In the genomic region with DNA sequence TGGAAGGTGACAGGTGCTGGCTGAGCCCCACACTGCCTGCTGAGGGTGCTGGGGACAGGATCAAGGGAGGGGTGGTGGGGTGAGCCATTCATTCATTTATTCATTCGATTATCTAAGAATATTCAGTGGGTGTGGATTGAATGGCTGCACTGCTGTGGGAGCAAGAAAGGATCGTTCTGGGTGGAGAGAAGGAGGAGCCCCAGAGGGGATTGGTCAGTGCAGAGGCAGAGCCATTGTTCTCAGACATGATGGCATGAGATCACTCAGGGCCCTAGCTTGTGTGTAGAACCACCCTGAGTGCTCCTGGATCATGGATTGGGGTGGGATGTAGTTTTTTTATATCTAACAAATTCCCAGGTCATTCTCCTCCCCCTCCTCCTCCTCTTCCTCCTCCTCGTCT, we compare ENCODE assay signal across 9 mouse cellular contexts.
"Had no signal": no experiment of that assay in that cellular context is flagged by ENCODE, and none has a peak within 500 bp of the region (broad histone marks: within the 10 kb centered on the region; RNA-seq: fewer than 3 reads in every experiment).

No protein-coding gene starts in this region.

- H3K9ac ChIP-seq: hindbrain, embryonic 15.5 days; limb, embryonic 15.5 days; liver, embryonic 12.5 days; lung, embryonic 15.5 days; stomach, embryonic 15.5 days had no signal

- ATAC-seq: intestine, embryonic 16.5 days; liver, embryonic 12.5 days had no signal

- H3K4me3 ChIP-seq: hindbrain, embryonic 15.5 days; limb, embryonic 15.5 days; liver, embryonic 12.5 days; lung, embryonic 15.5 days; myocyte; stomach, embryonic 15.5 days had no signal

- H3K27ac ChIP-seq: hindbrain, embryonic 15.5 days; limb, embryonic 15.5 days; liver, embryonic 12.5 days; lung, embryonic 15.5 days; stomach, embryonic 15.5 days had no signal

- H3K4me1 ChIP-seq: limb, embryonic 15.5 days; lung, embryonic 15.5 days; stomach, embryonic 15.5 days had no signal

- DNase-seq: thymus, adult 2 months; thymus, postnatal 25 days had no signal

- H3K36me3 ChIP-seq: hindbrain, embryonic 15.5 days; limb, embryonic 15.5 days; liver, embryonic 12.5 days; lung, embryonic 15.5 days; stomach, embryonic 15.5 days had no signal

- H3K27me3 ChIP-seq: hindbrain, embryonic 15.5 days; lung, embryonic 15.5 days; stomach, embryonic 15.5 days had no signal

- H3K4me2 ChIP-seq: hindbrain, embryonic 15.5 days; limb, embryonic 15.5 days; liver, embryonic 12.5 days; lung, embryonic 15.5 days; stomach, embryonic 15.5 days had no signal

- H3K9me3 ChIP-seq: hindbrain, embryonic 15.5 days; limb, embryonic 15.5 days; liver, embryonic 12.5 days; lung, embryonic 15.5 days; stomach, embryonic 15.5 days had no signal
